Mouse (Mus musculus) thymus, postnatal 36 days (tissue): ENCODE data around the gene Kif14.

Experiments used
- DNase-seq, 2 experiments: peaks; one replicate each; pipeline ENCODE4 v3.0.0; 2022; ENCODE audit warnings: mixed read lengths in 2 of 2

Gene Kif14

GRCm38 (mm10) chr1:136557436-136557835 lies 91.3 kb downstream of the Kif14 start:
- no peak for DNase-seq

GRCm38 (mm10) chr1:136558762-136559161 lies 92.6 kb downstream of the Kif14 start:
- no peak for DNase-seq

GRCm38 (mm10) chr1:136559284-136559683 lies 93.1 kb downstream of the Kif14 start:
- no peak for DNase-seq

- DNase-seq: no peak
Observed at GRCm38 (mm10) chr1:136559774-136560173, 93.6 kb downstream of the Kif14 start.

GRCm38 (mm10) chr1:136561823-136562222 lies 95.7 kb downstream of the Kif14 start:
- DNase-seq: no peak

GRCm38 (mm10) chr1:136563149-136563548 lies 97.0 kb downstream of the Kif14 start:
- no peak for DNase-seq

GRCm38 (mm10) chr1:136564963-136565362 lies 98.8 kb downstream of the Kif14 start:
- DNase-seq: peak; percentile 42 to 55

GRCm38 (mm10) chr1:136566386-136566785 lies 100.2 kb downstream of the Kif14 start:
- no peak for DNase-seq

- DNase-seq: no peak
Observed at GRCm38 (mm10) chr1:136567641-136568040, 101.5 kb downstream of the Kif14 start.

GRCm38 (mm10) chr1:136568738-136569194 lies 102.6 kb downstream of the Kif14 start:
- DNase-seq: no peak

- DNase-seq: no peak
Observed at GRCm38 (mm10) chr1:136569206-136569605, 103.1 kb downstream of the Kif14 start.

GRCm38 (mm10) chr1:136569626-136570297 lies 103.6 kb downstream of the Kif14 start:
- DNase-seq: no peak

- no peak for DNase-seq
Observed at GRCm38 (mm10) chr1:136570298-136570653, 104.1 kb downstream of the Kif14 start.

GRCm38 (mm10) chr1:136570976-136571375 lies 104.8 kb downstream of the Kif14 start:
- DNase-seq: no peak

GRCm38 (mm10) chr1:136571530-136571929 lies 105.4 kb downstream of the Kif14 start:
- no peak for DNase-seq

- DNase-seq: no peak
Observed at GRCm38 (mm10) chr1:136577890-136578663, 111.9 kb downstream of the Kif14 start.

- DNase-seq: peak; percentile 39
Observed at GRCm38 (mm10) chr1:136579360-136579759, 113.2 kb downstream of the Kif14 start.

- DNase-seq: peak in 1 of 2 experiments; percentile 30
Observed at GRCm38 (mm10) chr1:136580266-136580665, 114.1 kb downstream of the Kif14 start.
